Comparison of ENCODE assay signal across 19 mouse cellular contexts in genomic region chr19:29675562-29676078, GRCm38 (mm10). TPM values are rescaled to one million over a fixed set of nuclear protein-coding genes. Genes with fewer than 3 reads are reported as not detected.
A peak's percentile ranks its signal among the peaks of the same experiment; 100 is the strongest.
DNase-seq lines count a peak whose midpoint lies in the region; ATAC-seq lines count a peak whose summit lies in the region.
"Had no signal": no experiment of that assay in that cellular context is flagged by ENCODE, and none has a peak within 500 bp of the region (broad histone marks: within the 10 kb centered on the region; RNA-seq: fewer than 3 reads in every experiment).

No protein-coding gene starts in this region.

- H3K9ac ChIP-seq in liver, embryonic 15.5 days, result no peak overlapping the region
- H3K9ac ChIP-seq: lung, embryonic 14.5 days had no signal

- peak overlapping the region; percentile 97 for H3K27ac ChIP-seq in brown adipose tissue, adult 24 weeks (replicated peaks; ENCODE audit: low read depth, low read length)
- no peak overlapping the region for H3K27ac ChIP-seq in liver, embryonic 15.5 days (replicated peaks)
- H3K27ac ChIP-seq: midbrain, embryonic 10.5 days had no signal

- WGBS in liver, embryonic 15.5 days (ENCODE audit: insufficient replicate concordance), result 20% methylated on average over 9 of the region's 9 CpGs

- H3K9me3 ChIP-seq in liver, embryonic 15.5 days (replicated peaks), result no peaks in the 10 kb centered on the region
- H3K9me3 ChIP-seq: midbrain, embryonic 10.5 days had no signal

- H3K27me3 ChIP-seq in liver, embryonic 15.5 days, result no peaks in the 10 kb centered on the region

- peak; percentile 58 for DNase-seq in urinary bladder, postnatal 14 days (ENCODE audit: low spot score)
- DNase-seq in urinary bladder, postnatal 10 days (ENCODE audit: low spot score), result no peak
- DNase-seq in layer of hippocampus, postnatal 14 days (ENCODE audit: low spot score in 2 of 2), result no peak
- no peak for DNase-seq in embryo, embryonic 10 days (ENCODE audit: low spot score)
- no peak for DNase-seq in cerebellum, postnatal 10 days
- DNase-seq: adrenal gland, postnatal 25 days; heart, postnatal 4 days; kidney, adult 8-10 months; layer of hippocampus, postnatal 36 days; lung, embryonic 14.5 days; right cerebral cortex, adult 18-20 months had no signal

- no peak overlapping the region for H3K4me3 ChIP-seq in brown adipose tissue, adult 24 weeks (ENCODE audit: insufficient read depth, low read depth, low read length)
- no peak overlapping the region for H3K4me3 ChIP-seq in liver, embryonic 15.5 days (replicated peaks)
- H3K4me3 ChIP-seq: midbrain, embryonic 10.5 days had no signal

- peak overlapping the region; percentile 10; the same call in 1 of the 2 replicates for H3K4me2 ChIP-seq in liver, embryonic 15.5 days
- H3K4me2 ChIP-seq: heart, embryonic 11.5 days; lung, embryonic 14.5 days had no signal

- peaks cover 6% of the 10 kb centered on the region; the same call in 1 of the 2 replicates for H3K4me1 ChIP-seq in brown adipose tissue, adult 24 weeks (ENCODE audit: control insufficient read depth, insufficient read depth, insufficient read length, low read length)
- peaks cover 6% of the 10 kb centered on the region; the same call in 1 of the 2 replicates for H3K4me1 ChIP-seq in liver, embryonic 15.5 days (replicated peaks)
- H3K4me1 ChIP-seq: midbrain, embryonic 10.5 days had no signal

- ATAC-seq in liver, embryonic 15.5 days (ENCODE audit: insufficient read depth), result no peak
- ATAC-seq: forebrain, embryonic 16.5 days had no signal

- no peaks in the 10 kb centered on the region for H3K36me3 ChIP-seq in liver, embryonic 15.5 days (replicated peaks)
- H3K36me3 ChIP-seq: midbrain, embryonic 10.5 days had no signal

RNA-seq across cellular contexts. Expression of gene Mlana, which starts 22.0 kb away (rescaled TPM):
- polyA plus RNA-seq in brown adipose tissue, adult 24 weeks (2012; ENCODE audit: insufficient read depth, insufficient read length, missing spikeins), result not detected in 2 replicates
- not detected in 2 replicates for polyA plus RNA-seq in liver, embryonic 15.5 days (2015; fragmentation: Nextera tagmentation; extraction: Ambion mirVana)
- total RNA-seq in layer of hippocampus, postnatal 14 days (2021), result 1 to 10 TPM in 1 of 2 experiments, under 1 TPM in 1; 0.43 to 1.2 TPM
- total RNA-seq: adrenal gland, postnatal 25 days; gastrocnemius, adult 8-10 months had no signal
- polyA plus RNA-seq: forebrain, embryonic 16.5 days; limb, embryonic 11.5 days; lung, embryonic 14.5 days; thymus, postnatal 0 days had no signal

RNA-seq across cellular contexts. Expression of gene Ermp1, which starts 27.4 kb away (rescaled TPM):
- polyA plus RNA-seq in brown adipose tissue, adult 24 weeks (2012; ENCODE audit: insufficient read depth, insufficient read length, missing spikeins), result 38.6 and 40.5 TPM in 2 replicates
- polyA plus RNA-seq in liver, embryonic 15.5 days (2015; fragmentation: Nextera tagmentation; extraction: Ambion mirVana), result 10.6 and 11.0 TPM in 2 replicates
- 10 to 100 TPM; 56.7 to 56.8 TPM for total RNA-seq in layer of hippocampus, postnatal 14 days (2021)
